Mouse (Mus musculus): ENCODE measurements at regions not wholly inside any gene's neighbourhood (a gene's known extent, or its start where the extent isn't known, plus 50 kb on each side); places are given as distances from the start of the nearest gene placed in this dataset.

- intact Hi-C loops (cut with DNase I): no loop called here
These were observed 166.2 kb downstream of the Cdh26 start for GRCm38 (mm10) chr2:178596312-178597083.

GRCm38 (mm10) chr2:178597084-178597470, 166.7 kb downstream of the Cdh26 start:
- intact Hi-C loops (cut with DNase I): no loop called here

DNA sequence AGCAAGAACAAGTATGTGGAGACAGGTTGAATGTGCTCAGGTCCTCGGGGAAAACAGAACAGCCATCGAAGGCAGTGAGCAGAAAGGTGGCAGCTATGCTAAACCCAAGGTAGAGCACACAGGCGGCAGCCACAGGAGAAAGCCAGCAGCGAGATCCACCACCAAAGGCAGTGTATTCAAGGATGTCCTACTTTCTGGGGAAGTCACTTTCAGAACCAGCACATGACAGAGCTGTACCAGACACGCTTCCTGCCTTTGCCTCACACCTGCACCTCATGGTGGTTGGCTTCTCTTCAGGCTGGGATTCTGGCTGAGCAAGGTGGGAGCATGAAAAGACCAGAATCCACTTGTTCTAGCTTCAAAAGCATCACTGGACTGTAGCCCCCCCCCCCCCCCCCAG, 168.0 kb downstream of the Cdh26 start:
- intact Hi-C loops (cut with DNase I): no loop called here

DNA sequence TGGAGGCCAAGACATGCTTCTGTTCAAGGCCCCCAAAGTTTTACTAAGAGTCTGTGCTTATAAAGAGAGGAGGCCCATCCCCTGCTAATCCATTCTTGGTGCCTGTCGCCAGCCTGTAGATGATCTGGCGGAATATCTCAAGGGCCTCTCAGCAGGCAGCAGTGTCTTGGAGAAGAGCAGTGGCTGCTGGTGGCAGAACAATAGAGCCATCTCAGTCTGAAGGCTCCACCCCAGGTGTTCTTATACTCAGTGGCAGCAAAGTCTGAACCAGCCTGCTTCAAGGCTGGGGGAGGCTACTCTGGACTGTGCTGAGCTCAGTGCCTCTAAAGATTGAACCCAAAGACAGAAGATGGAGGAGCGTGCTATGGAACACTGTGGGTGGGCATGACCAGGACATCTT, 168.5 kb downstream of the Cdh26 start:
- intact Hi-C loops (cut with DNase I): no loop called here

DNA sequence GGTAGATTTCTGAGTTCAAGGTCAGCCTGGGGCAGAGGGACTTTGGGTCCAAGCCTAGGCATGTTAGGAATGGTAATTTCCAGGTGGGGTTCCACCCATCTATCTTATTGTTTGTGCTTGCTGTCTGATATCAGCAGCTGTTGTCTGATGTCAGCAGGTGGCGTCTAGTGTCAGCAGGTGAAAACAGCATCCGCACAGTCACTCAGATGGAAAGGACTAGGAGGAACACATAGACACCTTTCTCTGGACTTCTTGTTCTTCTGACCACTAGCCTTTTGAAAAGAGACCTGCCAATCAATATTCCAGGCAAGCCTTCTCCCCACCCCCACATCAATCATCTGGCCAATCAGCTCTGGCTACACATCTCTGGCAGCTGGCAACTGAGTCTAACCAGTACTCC, 173.1 kb downstream of the Cdh26 start:
- intact Hi-C loops (cut with DNase I): no loop called here

DNA sequence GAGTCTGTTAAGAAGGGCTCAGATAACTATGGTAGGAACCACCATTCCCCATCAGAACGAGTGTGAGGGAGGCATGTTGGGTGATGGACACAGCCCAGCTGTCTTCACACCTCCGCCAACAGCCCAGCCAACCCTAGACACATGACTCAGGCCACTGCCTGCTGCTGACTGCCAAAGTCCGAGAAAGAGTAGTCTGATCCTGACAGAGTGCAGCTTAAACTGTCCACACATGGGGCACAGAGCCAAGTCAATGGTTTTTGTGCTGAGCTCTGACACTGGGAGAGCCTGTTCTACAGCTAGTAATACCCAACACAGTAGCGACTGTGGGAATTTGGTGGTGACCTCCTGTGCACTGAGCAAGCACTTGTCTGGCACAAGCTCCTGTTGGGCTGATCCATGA, 176.4 kb downstream of the Cdh26 start:
- intact Hi-C loops (cut with DNase I): no loop called here

DNA sequence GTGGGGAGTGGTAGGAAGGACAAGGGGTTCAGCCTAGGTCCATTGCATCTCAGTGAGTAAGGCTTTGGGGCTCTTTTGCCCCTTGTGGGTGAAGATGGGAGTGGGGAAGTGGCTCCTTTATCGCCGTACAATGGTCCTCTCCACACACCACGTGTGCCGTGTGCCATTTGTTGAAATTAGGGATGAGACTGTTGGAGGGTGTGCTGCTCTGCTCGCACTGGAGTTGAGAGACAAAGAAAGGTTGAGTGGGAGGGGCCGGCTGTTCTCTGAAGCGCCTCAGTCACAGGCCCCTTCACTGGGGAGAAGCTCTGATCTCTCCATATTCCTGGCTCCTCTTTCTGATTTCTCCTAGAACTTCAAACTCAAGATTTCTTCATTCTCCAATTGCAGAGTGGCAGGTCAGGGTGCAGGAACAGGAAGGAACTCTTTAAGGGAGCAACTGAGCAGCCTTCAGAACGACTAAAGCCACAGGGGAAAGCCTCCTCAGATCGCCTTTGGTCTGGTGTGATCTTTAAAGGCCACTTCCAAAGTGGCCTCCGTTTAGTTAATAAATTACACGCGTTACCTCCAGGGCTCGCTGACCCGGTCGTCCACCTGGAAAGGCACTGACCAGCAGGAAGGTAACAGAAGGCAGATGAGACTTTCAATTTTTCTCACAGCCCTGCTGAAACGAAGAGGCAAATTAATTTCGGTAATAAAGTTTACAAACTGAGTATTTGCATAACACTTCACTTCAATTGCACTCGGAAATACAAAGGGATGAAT, 180.1 kb downstream of the Cdh26 start:
- intact Hi-C loops (cut with DNase I): no loop called here

- intact Hi-C loops (cut with DNase I): no loop called here
These were observed 184.4 kb downstream of the Cdh26 start for GRCm38 (mm10) chr2:178614761-178615160.

DNA sequence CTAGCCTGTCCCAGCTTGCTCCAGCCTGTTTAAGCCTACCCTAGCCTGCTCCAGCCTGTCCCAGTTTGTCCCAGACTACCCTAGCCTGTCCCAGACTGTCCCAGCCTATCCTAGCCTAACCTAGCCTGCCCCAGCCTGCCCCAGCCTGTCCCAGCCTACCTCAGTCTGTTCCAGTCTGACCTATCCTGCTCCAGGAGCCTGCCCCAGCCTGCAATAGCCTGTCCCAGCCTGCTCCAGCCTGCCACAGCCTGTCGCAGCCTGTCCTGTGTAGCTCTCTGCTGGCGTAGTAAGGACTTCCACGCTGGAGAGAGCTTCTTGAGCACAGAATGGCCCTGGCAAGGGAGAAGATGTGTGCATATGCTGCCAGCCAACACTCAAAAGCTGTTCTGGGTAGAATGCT, 192.5 kb downstream of the Cdh26 start:
- intact Hi-C loops (cut with DNase I): no loop called here

DNA sequence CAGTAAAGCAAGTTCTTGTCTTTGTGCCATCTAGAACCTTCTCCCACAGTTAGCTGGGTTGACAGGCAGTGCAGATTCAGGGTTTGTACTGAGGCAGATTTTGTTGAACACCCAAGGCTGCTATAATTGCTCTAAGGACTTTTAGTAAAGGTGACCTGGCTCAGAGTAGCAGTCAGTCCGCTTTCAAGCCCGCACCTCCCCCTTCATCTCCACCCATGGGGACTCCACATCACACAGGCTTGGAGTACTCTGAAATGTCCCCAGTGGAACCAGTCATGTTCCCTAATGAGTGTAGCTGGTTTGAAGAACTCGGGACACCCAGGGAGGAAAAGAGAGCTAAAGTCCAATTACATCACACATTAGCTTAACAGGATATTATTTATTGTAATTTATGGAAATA, 194.1 kb downstream of the Cdh26 start:
- intact Hi-C loops (cut with DNase I): no loop called here

GRCm38 (mm10) chr2:178624907-178625306, 194.6 kb downstream of the Cdh26 start:
- intact Hi-C loops (cut with DNase I): loop anchor here (5.0 kb wide), 3 partner anchors 53 to 567 kb away; no protein-coding TSS in a partner anchor

- intact Hi-C loops (cut with DNase I): loop anchor here (2.0 to 5.0 kb wide), 4 partner anchors 35 to 563 kb away; no protein-coding TSS in a partner anchor
These were observed 199.4 kb downstream of the Cdh26 start for GRCm38 (mm10) chr2:178629756-178630155.

- intact Hi-C loops (cut with DNase I): no loop called here
These were observed 200.2 kb downstream of the Cdh26 start for GRCm38 (mm10) chr2:178630511-178630910.

DNA sequence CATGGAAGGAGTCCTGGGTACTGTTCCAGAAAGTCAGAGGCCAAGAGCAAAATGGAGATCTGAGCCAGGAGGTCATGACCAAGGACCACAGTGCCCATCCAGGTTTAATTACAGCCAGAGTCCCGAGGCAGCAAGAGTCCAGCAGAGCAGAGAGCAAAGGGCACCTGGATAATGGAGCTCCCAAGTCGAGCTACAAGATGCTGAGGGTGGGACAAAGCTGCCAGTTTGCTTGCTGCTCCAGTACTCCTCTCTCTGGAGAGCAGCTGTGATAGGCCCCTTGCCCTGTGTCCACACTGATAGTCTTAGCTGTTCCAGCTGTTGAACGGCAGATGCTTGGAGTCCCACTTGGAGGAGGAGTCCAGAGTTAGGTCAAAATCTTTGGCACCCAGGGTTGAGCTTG, 201.0 kb downstream of the Cdh26 start:
- intact Hi-C loops (cut with DNase I): no loop called here

GRCm38 (mm10) chr2:178631966-178632365, 201.6 kb downstream of the Cdh26 start:
- intact Hi-C loops (cut with DNase I): no loop called here

- intact Hi-C loops (cut with DNase I): no loop called here
These were observed 202.7 kb downstream of the Cdh26 start for GRCm38 (mm10) chr2:178632831-178633585.

- intact Hi-C loops (cut with DNase I): no loop called here
These were observed 203.8 kb downstream of the Cdh26 start for GRCm38 (mm10) chr2:178634116-178634515.

GRCm38 (mm10) chr2:178635685-178636084, 205.4 kb downstream of the Cdh26 start:
- intact Hi-C loops (cut with DNase I): no loop called here

DNA sequence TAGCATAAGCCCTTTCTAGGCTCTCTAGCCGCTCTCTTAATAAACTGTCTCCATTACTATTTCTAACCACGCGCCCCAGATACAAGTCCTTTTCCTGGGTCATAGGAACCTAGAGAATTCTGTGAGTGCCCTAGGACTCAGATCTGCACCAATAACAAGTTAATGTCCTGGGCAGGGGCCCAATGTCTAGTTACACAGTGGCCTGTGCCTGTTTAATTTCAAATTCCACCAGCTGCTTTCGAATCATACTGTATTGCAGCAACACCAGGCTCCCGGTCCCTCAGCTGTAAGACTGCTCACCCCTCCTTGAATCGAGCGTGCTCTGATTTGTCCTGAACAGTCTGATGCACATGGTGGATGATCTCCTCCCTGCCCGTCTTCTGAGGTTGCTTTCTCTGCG, 206.6 kb downstream of the Cdh26 start:
- intact Hi-C loops (cut with DNase I): no loop called here

- intact Hi-C loops (cut with DNase I): no loop called here
These were observed 212.1 kb downstream of the Cdh26 start for GRCm38 (mm10) chr2:178642137-178643052.

DNA sequence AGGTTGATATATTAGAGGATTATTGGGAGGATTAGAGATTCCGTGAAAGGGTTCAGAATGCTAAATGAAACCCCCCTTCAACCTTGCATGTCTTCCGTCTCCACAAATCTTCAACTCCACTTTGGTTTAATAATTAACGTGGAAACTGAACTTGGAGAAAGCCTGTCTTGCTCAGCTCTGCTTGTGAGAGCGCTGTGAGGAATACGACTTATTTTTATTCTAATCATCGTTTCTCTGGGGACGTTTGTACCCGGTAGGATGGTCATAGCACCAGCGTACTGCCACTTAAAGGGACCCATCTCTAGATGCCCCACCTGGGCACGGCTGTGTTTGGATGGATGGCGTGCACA, 212.7 kb downstream of the Cdh26 start:
- intact Hi-C loops (cut with DNase I): no loop called here

Measured in adrenal gland (tissue).